Mouse (Mus musculus) hindbrain, embryonic 12.5 days (tissue): ENCODE results near the gene Mzt1. TPM values are rescaled to one million over a fixed set of nuclear protein-coding genes. Genes with fewer than 3 reads are reported as not detected.
A peak's percentile ranks its signal among the peaks of the same experiment; 100 is the strongest.
"Not testable (repeated sequence)": the region's sequence is repeated elsewhere in the genome, so short reads cannot be mapped to it uniquely, and the experiment has no call there.

Source experiments
- ATAC-seq: fragments of 200-750 bp; cut with Nextera tagmentation; 2 replicates; pipeline ENCODE4 v1.8.0; 2017; ENCODE audit warnings: moderate TSS enrichment; ENCODE audit not compliant: low FRiP score
- H3K27ac ChIP-seq: fragments of 300-500 bp; sonication (generic); 2 replicates; pipeline ENCODE4 v1.5.1; 2016; ENCODE audit warnings: mild to moderate bottlenecking
- H3K27me3 ChIP-seq: fragments of 300-500 bp; sonication (generic); 2 replicates; pipeline ENCODE4 v1.6.1; 2016; ENCODE audit warnings: mild to moderate bottlenecking
- H3K36me3 ChIP-seq: fragments of 300-500 bp; sonication (generic); 2 replicates; pipeline ENCODE4 v1.6.1; 2016; ENCODE audit warnings: mild to moderate bottlenecking
- H3K4me1 ChIP-seq: fragments of 300-500 bp; sonication (generic); 2 replicates; pipeline ENCODE4 v1.6.1; 2016
- H3K4me2 ChIP-seq: fragments of 300-500 bp; sonication (generic); replicated peaks from 2 replicates; pipeline ENCODE4 v1.6.1; 2016; ENCODE audit warnings: mild to moderate bottlenecking
- H3K4me3 ChIP-seq: fragments of 300-500 bp; sonication (generic); 2 replicates; pipeline ENCODE4 v1.5.1; 2016; ENCODE audit warnings: mild to moderate bottlenecking
- H3K9ac ChIP-seq: fragments of 300-500 bp; sonication (generic); 2 replicates; pipeline ENCODE4 v1.6.1; 2016; ENCODE audit warnings: mild to moderate bottlenecking, moderate library complexity
- H3K9me3 ChIP-seq: fragments of 300-500 bp; sonication (generic); replicated peaks from 2 replicates; pipeline ENCODE4 v1.6.1; 2016; ENCODE audit warnings: mild to moderate bottlenecking
- WGBS: fragments of 180-500 bp; shearing (Covaris S2); methylation state at CpG from one replicate; pipeline ENCODE4 v1.1.7; 2016; 5-methylcytosine and 5-hydroxymethylcytosine counted together
- polyA plus RNA-seq: library from polyadenylated mRNA; unstranded; fragments of >200 nt; fragmentation: Nextera tagmentation; extraction: Ambion mirVana; gene quantifications from 2 replicates; pipeline ENCODE4 v1.2.1, GENCODE M21; 2016

Mzt1 gene
- polyA plus RNA-seq, 1 experiment from 2014 or later = 130 TPM

GRCm38 (mm10) chr14:99039308-99039707 is 6.6 kb downstream of the Mzt1 start:
- not testable (repeated sequence) for H3K27ac ChIP-seq, H3K9ac ChIP-seq, H3K4me2 ChIP-seq, H3K9me3 ChIP-seq, ATAC-seq, H3K4me3 ChIP-seq, H3K27me3 ChIP-seq
- Histone ChIP-seq H3K36me3 (peaks cover 17% of the 10 kb centered on the region), H3K4me1 (peaks cover 19% of the 10 kb centered on the region)
- WGBS = 55% methylated on average over 5 of the region's 5 CpGs

GRCm38 (mm10) chr14:99037703-99038102 is 8.2 kb downstream of the Mzt1 start:
- peaks cover 23% of the 10 kb centered on the region for H3K36me3 ChIP-seq

GRCm38 (mm10) chr14:99036039-99036438 is 9.9 kb downstream of the Mzt1 start:
- no peak overlapping the region for H3K4me3 ChIP-seq
- H3K9ac ChIP-seq = no peak overlapping the region
- ATAC-seq = no peak
- no peak overlapping the region for H3K4me2 ChIP-seq
- 83% methylated on average over 4 of the region's 4 CpGs for WGBS
- H3K36me3 ChIP-seq = peaks cover 23% of the 10 kb centered on the region
- H3K27me3 ChIP-seq = no peaks in the 10 kb centered on the region
- H3K4me1 ChIP-seq = 0 out of 2 replicates have a peak, but pooled peaks cover under 1% of the 10 kb centered on the region
- no peak overlapping the region for H3K27ac ChIP-seq
- no peaks in the 10 kb centered on the region for H3K9me3 ChIP-seq

More at GRCm38 (mm10) chr14:99037703-99038102, 8.2 kb downstream of the Mzt1 start:
- Histone ChIP-seq H3K9me3 (no peaks in the 10 kb centered on the region), H3K4me3 (no peak overlapping the region), H3K4me2 (no peak overlapping the region), H3K9ac (no peak overlapping the region), H3K27ac (no peak overlapping the region), H3K27me3 (no peaks in the 10 kb centered on the region), H3K4me1 (0 out of 2 replicates have a peak, but pooled peaks cover 10% of the 10 kb centered on the region)
- WGBS = 90% methylated on average over 2 of the region's 2 CpGs
- no peak for ATAC-seq

DNA sequence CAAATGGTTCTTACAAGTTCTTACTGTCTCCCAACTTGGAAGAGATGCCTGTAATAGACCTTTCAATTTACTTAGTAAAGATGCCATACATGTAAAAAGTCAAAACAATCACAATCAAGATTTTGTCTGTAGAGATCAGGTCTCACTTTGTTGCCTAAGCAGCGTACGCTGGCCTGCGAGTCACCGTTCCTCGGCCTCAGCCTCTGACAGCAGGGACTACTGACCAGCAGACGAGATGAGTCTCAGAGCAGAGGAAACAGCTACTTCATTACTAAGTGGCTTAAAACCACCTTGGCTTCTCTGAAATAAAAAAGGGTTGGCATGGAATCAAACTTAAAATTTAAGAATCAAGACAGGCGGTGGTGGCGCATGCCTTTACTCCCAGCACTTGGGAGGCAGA is 11.1 kb downstream of the Mzt1 start:
- not testable (repeated sequence) for H3K9me3 ChIP-seq, H3K4me3 ChIP-seq, H3K4me2 ChIP-seq, H3K4me1 ChIP-seq, ATAC-seq, H3K27me3 ChIP-seq, H3K9ac ChIP-seq, H3K27ac ChIP-seq
- H3K36me3 ChIP-seq = peaks cover 23% of the 10 kb centered on the region
- WGBS = 93% methylated on average over 8 of the region's 8 CpGs

DNA sequence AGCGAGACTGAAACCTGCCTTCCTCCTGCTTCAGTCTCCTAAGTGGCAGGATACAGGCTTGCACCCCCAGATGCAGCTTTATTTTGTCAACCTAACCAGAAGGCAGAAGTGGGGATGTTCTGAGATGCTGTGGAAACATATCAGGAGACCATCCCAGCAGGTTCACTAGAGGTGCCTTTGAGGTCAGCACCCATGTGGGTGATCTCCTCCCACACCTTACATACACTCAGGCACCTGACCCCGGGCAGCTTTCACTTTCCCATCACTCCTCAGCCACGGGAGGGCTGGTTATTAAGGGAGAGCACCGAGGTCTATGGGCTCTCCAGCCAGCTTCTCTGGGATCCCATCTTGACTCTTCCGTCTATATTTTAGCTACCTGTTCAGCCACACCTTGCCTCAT is 13.3 kb downstream of the Mzt1 start:
- 85% methylated on average over 5 of the region's 5 CpGs for WGBS
- H3K27me3 ChIP-seq = no peaks in the 10 kb centered on the region
- no peak overlapping the region for H3K9ac ChIP-seq
- H3K4me1 ChIP-seq = 0 out of 2 replicates have a peak, but pooled peaks cover 8% of the 10 kb centered on the region
- H3K27ac ChIP-seq = no peak overlapping the region
- no peak overlapping the region for H3K4me2 ChIP-seq
- H3K36me3 ChIP-seq = peaks cover 19% of the 10 kb centered on the region
- H3K4me3 ChIP-seq = no peak overlapping the region
- H3K9me3 ChIP-seq = no peaks in the 10 kb centered on the region
- ATAC-seq = no peak

- H3K27ac ChIP-seq = no peak overlapping the region
- no peak overlapping the region for H3K9ac ChIP-seq
- peaks cover 19% of the 10 kb centered on the region for H3K36me3 ChIP-seq
- H3K4me2 ChIP-seq = no peak overlapping the region
- 0 out of 2 replicates have a peak, but pooled peaks cover 8% of the 10 kb centered on the region for H3K4me1 ChIP-seq
- ATAC-seq = 0 out of 2 replicates have a peak, but pooled peaks have one; percentile 32
- 87% methylated on average over 5 of the region's 5 CpGs for WGBS
- H3K27me3 ChIP-seq = no peaks in the 10 kb centered on the region
- H3K4me3 ChIP-seq = no peak overlapping the region
- H3K9me3 ChIP-seq = no peaks in the 10 kb centered on the region
Measured at GRCm38 (mm10) chr14:99031337-99031873, 14.5 kb downstream of the Mzt1 start.

GRCm38 (mm10) chr14:99029987-99030386 is 15.9 kb downstream of the Mzt1 start:
- peaks cover 12% of the 10 kb centered on the region for H3K36me3 ChIP-seq
- H3K4me3 ChIP-seq = no peak overlapping the region
- H3K9ac ChIP-seq = no peak overlapping the region
- H3K4me1 ChIP-seq = 0 out of 2 replicates have a peak, but pooled peaks cover 8% of the 10 kb centered on the region
- H3K4me2 ChIP-seq = no peak overlapping the region
- H3K9me3 ChIP-seq = no peaks in the 10 kb centered on the region
- ATAC-seq = 0 out of 2 replicates have a peak, but pooled peaks have one; percentile 23
- WGBS = 75% methylated on average over 5 of the region's 5 CpGs
- no peaks in the 10 kb centered on the region for H3K27me3 ChIP-seq
- no peak overlapping the region for H3K27ac ChIP-seq

DNA sequence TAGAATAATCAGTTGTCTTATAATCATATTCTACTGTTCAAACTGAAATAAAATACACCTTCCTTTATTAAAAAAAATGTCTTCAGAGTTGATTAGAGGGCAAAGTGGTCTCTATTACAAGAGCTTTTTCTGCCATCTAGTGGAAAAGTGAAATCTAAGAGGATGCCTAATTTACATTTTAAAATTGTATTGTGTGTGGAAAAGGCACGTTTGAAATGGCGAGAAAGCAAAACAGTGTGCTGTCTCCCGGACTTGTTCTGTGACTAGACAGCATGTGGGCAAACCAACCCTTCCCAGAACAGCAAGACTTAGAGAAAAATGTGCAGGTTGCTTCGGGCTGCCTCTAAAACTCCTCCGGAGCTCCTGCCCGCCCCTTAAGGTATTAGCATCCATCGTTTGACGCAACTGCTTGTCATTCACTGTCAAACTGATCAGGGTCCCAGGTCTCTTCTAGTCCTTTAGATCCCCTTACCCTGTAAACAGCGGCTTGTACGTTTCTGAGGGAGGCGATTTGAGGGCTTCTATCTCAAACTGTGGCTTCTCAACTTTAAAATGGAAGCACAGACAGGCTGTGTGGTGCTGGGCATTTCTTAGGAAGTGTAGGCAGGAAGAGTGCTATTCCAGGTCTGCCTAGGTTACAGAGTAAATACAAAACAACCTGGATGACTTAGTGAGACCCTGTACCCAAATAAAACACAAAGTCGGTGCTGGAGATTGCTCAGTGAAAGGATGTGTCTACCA is 23.4 kb downstream of the Mzt1 start:
- 0 out of 2 replicates have a peak, but pooled peaks have one; percentile 22 for ATAC-seq
- Histone ChIP-seq H3K9ac (no peak overlapping the region; the same call in 1 of the 2 replicates), H3K27ac (no peak overlapping the region), H3K4me2 (peak overlapping the region; percentile 45), H3K4me1 (no peaks in the 10 kb centered on the region), H3K27me3 (no peaks in the 10 kb centered on the region), H3K4me3 (peak overlapping the region; percentile 20), H3K36me3 (no peaks in the 10 kb centered on the region), H3K9me3 (no peaks in the 10 kb centered on the region)
- WGBS = 45% methylated on average over 12 of the region's 12 CpGs

GRCm38 (mm10) chr14:99019136-99019808 is 26.7 kb downstream of the Mzt1 start:
- Histone ChIP-seq H3K4me1 (no peaks in the 10 kb centered on the region), H3K27ac (no peak overlapping the region), H3K9ac (no peak overlapping the region), H3K36me3 (no peaks in the 10 kb centered on the region), H3K27me3 (no peaks in the 10 kb centered on the region), H3K4me3 (no peak overlapping the region), H3K4me2 (no peak overlapping the region), H3K9me3 (no peaks in the 10 kb centered on the region)
- no peak for ATAC-seq
- 59% methylated on average over 10 of the region's 10 CpGs for WGBS

GRCm38 (mm10) chr14:99018691-99019090 is 27.2 kb downstream of the Mzt1 start:
- no peaks in the 10 kb centered on the region for H3K36me3 ChIP-seq
- H3K27ac ChIP-seq = no peak overlapping the region
- no peak overlapping the region for H3K4me2 ChIP-seq
- H3K9me3 ChIP-seq = no peaks in the 10 kb centered on the region
- WGBS = 83% methylated on average over 7 of the region's 7 CpGs
- no peaks in the 10 kb centered on the region for H3K27me3 ChIP-seq
- H3K4me3 ChIP-seq = no peak overlapping the region
- no peak overlapping the region for H3K9ac ChIP-seq
- no peaks in the 10 kb centered on the region for H3K4me1 ChIP-seq
- ATAC-seq = no peak

GRCm38 (mm10) chr14:99010920-99011313 is 35.0 kb downstream of the Mzt1 start:
- Histone ChIP-seq H3K27me3 (no peaks in the 10 kb centered on the region), H3K4me3 (no peak overlapping the region), H3K4me1 (0 out of 2 replicates have a peak, but pooled peaks cover 2% of the 10 kb centered on the region), H3K9ac (no peak overlapping the region), H3K27ac (no peak overlapping the region), H3K9me3 (no peaks in the 10 kb centered on the region), H3K4me2 (no peak overlapping the region), H3K36me3 (no peaks in the 10 kb centered on the region)
- 64% methylated on average over 2 of the region's 2 CpGs for WGBS
- no peak for ATAC-seq

DNA sequence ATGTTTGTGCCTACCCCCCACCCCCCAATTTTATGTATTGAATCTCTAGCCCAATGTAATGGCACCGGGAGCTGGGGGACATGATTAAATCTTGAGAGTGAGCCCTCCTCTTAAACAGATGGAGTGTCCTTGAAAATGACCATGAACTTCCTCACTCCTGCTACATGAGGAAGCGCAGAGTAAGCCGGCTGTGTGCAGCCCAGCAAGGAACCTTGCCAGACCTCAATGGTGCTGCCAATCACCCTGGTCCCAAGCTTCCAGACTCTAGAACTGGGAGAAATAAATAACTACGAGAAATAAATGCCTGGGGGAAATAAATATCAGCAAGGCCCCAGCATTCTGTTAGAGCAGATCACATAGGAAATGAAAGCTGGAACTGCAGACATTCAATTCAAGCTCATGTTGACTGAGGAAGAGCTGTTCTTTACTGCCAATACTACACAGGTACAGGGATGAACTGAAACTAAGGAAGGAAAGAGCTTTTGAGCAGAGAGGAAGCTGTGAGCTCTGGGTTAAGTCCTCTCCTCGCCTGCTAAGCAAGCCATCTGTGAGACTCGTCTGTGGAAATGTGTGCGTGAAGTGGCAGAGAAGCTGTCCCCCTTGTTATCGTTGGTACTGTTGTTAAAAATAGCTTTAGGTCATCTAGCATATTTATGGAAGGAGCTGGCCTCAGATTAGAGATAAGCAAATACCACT is 35.6 kb downstream of the Mzt1 start:
- Histone ChIP-seq H3K27ac (no peak overlapping the region), H3K36me3 (no peaks in the 10 kb centered on the region), H3K9ac (no peak overlapping the region), H3K4me1 (0 out of 2 replicates have a peak, but pooled peaks cover 2% of the 10 kb centered on the region), H3K4me3 (no peak overlapping the region), H3K9me3 (no peaks in the 10 kb centered on the region), H3K27me3 (no peaks in the 10 kb centered on the region), H3K4me2 (no peak overlapping the region)
- ATAC-seq = no peak
- 75% methylated on average over 8 of the region's 8 CpGs for WGBS
